Mouse (Mus musculus) spleen, adult 2 months (tissue): ENCODE measurements at regions not wholly inside any gene's neighbourhood (a gene's known extent, or its start where the extent isn't known, plus 50 kb on each side); places are given as distances from the start of the nearest gene placed in this dataset.

Experiments
- CTCF ChIP-seq: fragments of 200-500 bp; IDR thresholded peaks from 2 replicates; pipeline ENCODE4 v1.5.1; 2011; ENCODE audit warnings: mild to moderate bottlenecking, inconsistent platforms; ENCODE audit not compliant: insufficient read depth, insufficient read length, insufficient replicate concordance; ENCODE audit errors: extremely low read depth
- POLR2A ChIP-seq: fragments of 200-500 bp; IDR thresholded peaks from 2 replicates; pipeline ENCODE4 v1.6.1; 2011; ENCODE audit warnings: low read depth, low read length, inconsistent platforms

- TF ChIP-seq CTCF (no peak), POLR2A (no peak)
These were observed 405.6 kb upstream of the Kdm8 start for GRCm38 (mm10) chr7:125038840-125039239.
